Mouse (Mus musculus) limb, embryonic 12.5 days (tissue): ENCODE data around the gene Zfp90. TPM values are rescaled to one million over a fixed set of nuclear protein-coding genes. Genes with fewer than 3 reads are reported as not detected.

Source experiments
- ATAC-seq: fragments of 200-750 bp; cut with Nextera tagmentation; 2 replicates; pipeline ENCODE4 v1.8.0; 2017; ENCODE audit warnings: low read depth, moderate TSS enrichment; ENCODE audit not compliant: insufficient number of reproducible peaks, insufficient read depth, low FRiP score, low TSS enrichment
- H3K27ac ChIP-seq: fragments of 300-500 bp; sonication (generic); 2 replicates; pipeline ENCODE4 v1.5.1; 2016; ENCODE audit warnings: mild to moderate bottlenecking, moderate library complexity
- H3K27me3 ChIP-seq: fragments of 300-500 bp; sonication (generic); 2 replicates; pipeline ENCODE4 v1.6.1; 2016; ENCODE audit warnings: mild to moderate bottlenecking, moderate library complexity
- H3K36me3 ChIP-seq: fragments of 300-500 bp; sonication (generic); 2 replicates; pipeline ENCODE4 v1.6.1; 2016; ENCODE audit warnings: mild to moderate bottlenecking, moderate library complexity
- H3K4me1 ChIP-seq: fragments of 300-500 bp; sonication (generic); replicated peaks from 2 replicates; pipeline ENCODE4 v1.6.1; 2016
- H3K4me2 ChIP-seq: fragments of 300-500 bp; sonication (generic); 2 replicates; pipeline ENCODE4 v1.6.1; 2016; ENCODE audit warnings: mild to moderate bottlenecking, moderate library complexity
- H3K4me3 ChIP-seq: fragments of 300-500 bp; sonication (generic); replicated peaks from 2 replicates; pipeline ENCODE4 v1.5.1; 2016; ENCODE audit warnings: mild to moderate bottlenecking
- H3K9ac ChIP-seq: fragments of 300-500 bp; sonication (generic); replicated peaks from 2 replicates; pipeline ENCODE4 v1.6.1; 2016; ENCODE audit warnings: mild to moderate bottlenecking, moderate library complexity
- H3K9me3 ChIP-seq: fragments of 300-500 bp; sonication (generic); 2 replicates; pipeline ENCODE4 v1.6.1; 2016; ENCODE audit warnings: mild to moderate bottlenecking, moderate library complexity
- WGBS: fragments of 180-500 bp; shearing (Covaris S2); methylation state at CpG from one replicate; pipeline ENCODE4 v1.1.7; 2016; 5-methylcytosine and 5-hydroxymethylcytosine counted together
- polyA plus RNA-seq: library from polyadenylated mRNA; unstranded; fragments of >200 nt; fragmentation: Nextera tagmentation; extraction: Ambion mirVana; gene quantifications from 2 replicates; pipeline ENCODE4 v1.2.1, GENCODE M21; 2016

Zfp90 gene
- polyA plus RNA-seq = 30.3 and 30.4 TPM in 2 replicates

DNA sequence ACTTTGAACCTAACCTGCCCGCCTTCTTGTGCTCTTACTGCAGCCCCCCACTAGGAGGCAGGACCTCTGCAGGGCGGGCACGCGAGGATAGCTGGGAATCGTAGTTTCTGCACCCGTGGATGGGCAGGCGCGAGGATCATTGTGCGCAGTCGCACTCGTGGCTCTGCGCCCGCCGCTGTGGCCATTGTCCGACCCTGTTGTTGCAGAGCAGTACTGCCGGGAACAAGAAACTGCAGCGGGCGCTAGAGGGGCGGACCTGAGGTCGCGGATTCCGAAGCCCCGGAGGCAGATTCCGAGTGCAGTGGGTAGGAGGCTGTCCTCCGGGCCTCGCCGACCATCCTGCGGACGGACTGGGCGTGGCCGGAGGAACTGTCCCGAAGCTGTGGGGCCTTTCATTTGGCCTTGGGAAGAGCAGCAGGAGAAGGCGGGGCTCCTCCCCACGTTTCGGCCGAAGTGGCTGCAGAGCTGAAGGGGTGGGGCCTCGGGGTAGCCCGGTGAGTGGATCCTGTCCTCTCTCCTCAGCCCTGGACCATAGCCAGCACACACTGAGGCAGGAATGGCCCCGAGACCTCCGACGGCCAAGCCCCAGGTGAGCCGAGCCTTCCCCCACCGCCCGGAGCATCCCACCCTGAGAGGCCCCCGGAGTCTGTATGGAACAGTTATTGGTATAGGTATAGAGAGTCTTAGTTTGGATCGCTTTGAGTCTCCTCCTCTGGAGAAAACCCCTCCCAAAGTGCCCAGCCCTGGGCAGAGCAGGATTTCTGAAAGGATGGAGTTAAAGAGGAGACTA is at the start of gene Zfp90:
Gene Zfp90 (plus strand): TSS at position 146 of the 790 bp plus-strand sequence.
- Histone ChIP-seq H3K36me3 (peaks cover 38% of the 10 kb centered on the region), H3K9me3 (0 out of 2 replicates have a peak, but pooled peaks cover 4% of the 10 kb centered on the region), H3K4me1 (peaks cover 26% of the 10 kb centered on the region), H3K27ac (peak within 1 kb of the TSS; percentile 95), H3K9ac (peak within 1 kb of the TSS; percentile 92), H3K4me3 (peak within 1 kb of the TSS; percentile 73), H3K27me3 (no peaks in the 10 kb centered on the region), H3K4me2 (peak within 1 kb of the TSS; percentile 63)
- under 1% methylated on average over 46 of the region's 46 CpGs for WGBS
- peak; percentile 92 for ATAC-seq

DNA sequence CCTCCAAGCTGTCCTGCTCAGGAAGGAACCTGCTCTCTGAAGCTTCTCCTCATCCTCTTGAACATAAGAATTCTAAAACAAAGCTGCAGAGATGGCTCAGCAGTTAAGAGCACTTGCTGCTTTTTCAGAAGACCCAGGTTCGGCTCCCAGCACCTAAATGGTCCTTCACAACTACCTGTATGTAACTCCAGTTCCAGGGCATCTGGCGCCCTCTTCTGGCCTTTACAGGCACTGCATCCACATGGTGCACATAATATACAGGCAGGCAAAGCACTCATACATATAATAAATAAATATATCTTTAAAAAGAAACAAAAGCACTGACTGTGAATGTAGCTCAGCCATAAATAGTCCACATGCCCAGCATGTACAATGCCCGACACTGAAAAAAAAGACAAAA is 46.6 kb upstream of the Zfp90 start:
- Histone ChIP-seq H3K36me3 (no peaks in the 10 kb centered on the region), H3K4me1 (no peaks in the 10 kb centered on the region), H3K27me3 (no peaks in the 10 kb centered on the region), H3K9ac (no peak overlapping the region), H3K27ac (no peak overlapping the region), H3K9me3 (0 out of 2 replicates have a peak, but pooled peaks cover 5% of the 10 kb centered on the region), H3K4me2 (no peak overlapping the region), H3K4me3 (no peak overlapping the region)
- WGBS = 61% methylated on average over 3 of the region's 3 CpGs
- ATAC-seq = no peak

DNA sequence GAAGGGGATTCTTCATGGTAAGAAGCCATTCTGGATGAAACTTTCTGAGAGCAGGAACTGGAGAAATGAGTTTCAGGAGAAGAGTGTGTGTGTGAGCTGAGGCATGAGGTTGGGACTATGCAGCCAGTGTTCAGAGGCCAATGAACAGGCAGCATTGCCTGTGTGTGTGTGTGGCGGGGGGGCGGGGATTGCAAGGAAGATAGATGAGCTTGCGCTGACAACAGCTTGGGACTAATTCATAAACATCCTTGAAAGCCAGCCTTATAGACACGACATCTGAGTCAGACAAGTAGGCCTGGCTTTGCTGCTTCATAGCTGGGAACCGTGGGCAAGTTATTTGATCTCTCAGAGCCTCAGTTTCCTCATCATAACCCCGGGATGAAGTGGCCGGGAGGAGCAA is 46.1 kb upstream of the Zfp90 start:
- no peak overlapping the region for H3K27ac ChIP-seq
- ATAC-seq = no peak
- H3K9ac ChIP-seq = no peak overlapping the region
- H3K4me2 ChIP-seq = no peak overlapping the region
- 86% methylated on average over 7 of the region's 7 CpGs for WGBS
- H3K27me3 ChIP-seq = no peaks in the 10 kb centered on the region
- H3K36me3 ChIP-seq = no peaks in the 10 kb centered on the region
- 0 out of 2 replicates have a peak, but pooled peaks cover 5% of the 10 kb centered on the region for H3K9me3 ChIP-seq
- H3K4me1 ChIP-seq = no peaks in the 10 kb centered on the region
- H3K4me3 ChIP-seq = no peak overlapping the region

DNA sequence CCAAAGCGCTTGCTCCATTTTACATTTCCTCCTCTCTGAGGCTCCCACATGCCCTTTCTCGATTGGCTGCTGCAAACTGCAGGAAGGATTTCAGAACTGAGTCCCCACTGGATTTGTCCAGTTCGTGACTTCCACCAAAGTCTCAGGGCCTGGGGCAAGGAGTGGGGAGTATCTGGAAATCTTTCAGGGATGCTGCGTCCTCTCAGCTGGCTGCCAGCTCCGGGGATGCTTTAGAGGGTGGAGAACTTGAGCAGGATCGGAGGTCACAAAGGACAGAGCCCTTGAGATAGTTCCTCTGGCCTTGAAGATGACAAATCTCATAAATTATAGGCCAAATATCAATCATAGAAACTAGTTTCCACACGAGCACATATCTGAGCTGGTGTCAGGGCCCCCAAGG is 39.2 kb upstream of the Zfp90 start:
- WGBS = 69% methylated on average over 7 of the region's 7 CpGs
- no peak for ATAC-seq
- Histone ChIP-seq H3K27me3 (no peaks in the 10 kb centered on the region), H3K4me2 (no peak overlapping the region), H3K9ac (no peak overlapping the region), H3K4me1 (no peaks in the 10 kb centered on the region), H3K4me3 (no peak overlapping the region), H3K9me3 (no peaks in the 10 kb centered on the region), H3K36me3 (no peaks in the 10 kb centered on the region), H3K27ac (no peak overlapping the region)

DNA sequence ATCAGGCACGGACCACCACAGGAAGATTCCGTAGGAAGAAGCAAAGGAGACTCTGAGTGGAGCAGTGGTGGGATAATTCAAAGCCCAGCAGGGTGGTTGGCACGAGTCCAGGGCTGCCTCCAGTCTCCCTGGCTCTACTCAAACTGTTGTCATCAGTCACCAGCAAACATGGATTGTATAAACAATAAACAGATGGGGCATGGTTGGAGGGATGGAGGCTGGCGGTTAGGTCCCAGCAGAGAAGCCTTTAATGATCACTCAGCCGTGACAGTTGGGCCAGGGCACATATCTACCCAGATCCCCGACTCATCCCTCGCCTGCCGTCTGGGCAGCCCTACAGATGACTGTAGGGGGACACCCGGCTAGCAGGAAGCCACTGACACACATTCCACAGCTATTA is 38.3 kb upstream of the Zfp90 start:
- Histone ChIP-seq H3K4me2 (no peak overlapping the region), H3K9me3 (no peaks in the 10 kb centered on the region), H3K4me1 (no peaks in the 10 kb centered on the region), H3K4me3 (no peak overlapping the region), H3K27me3 (no peaks in the 10 kb centered on the region), H3K9ac (no peak overlapping the region), H3K36me3 (no peaks in the 10 kb centered on the region), H3K27ac (no peak overlapping the region)
- no peak for ATAC-seq
- 32% methylated on average over 9 of the region's 9 CpGs for WGBS

DNA sequence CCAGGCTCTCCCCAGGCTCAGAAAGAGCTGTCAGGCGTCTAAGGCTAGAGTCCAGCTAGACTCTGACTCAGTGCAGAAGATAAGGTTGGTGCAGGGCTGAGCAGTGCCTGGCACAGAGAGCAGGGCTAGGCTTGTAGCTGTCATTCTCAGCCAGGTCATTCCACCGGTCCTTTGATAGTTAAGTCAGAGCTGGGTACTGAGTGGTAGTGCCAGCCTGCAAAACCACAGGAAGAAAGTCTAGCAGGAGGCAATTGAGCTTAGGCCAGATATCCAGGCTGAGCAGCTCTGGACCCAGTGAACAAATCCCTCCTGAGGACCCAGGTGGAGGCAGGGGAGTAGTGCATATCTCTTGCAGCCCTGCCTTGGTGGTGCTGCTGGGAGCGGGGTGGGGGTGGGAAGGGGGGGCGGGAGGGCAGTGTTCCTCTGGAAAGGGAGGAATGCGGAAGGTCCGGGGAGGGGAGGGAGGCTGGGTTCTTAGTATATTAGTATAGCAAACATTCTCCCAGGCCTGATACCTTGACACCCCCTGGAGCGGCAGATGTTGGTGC is 36.6 kb upstream of the Zfp90 start:
- ATAC-seq = no peak; the same call in 1 of the 2 replicates
- Histone ChIP-seq H3K4me2 (no peak overlapping the region), H3K27me3 (no peaks in the 10 kb centered on the region), H3K4me3 (no peak overlapping the region), H3K36me3 (no peaks in the 10 kb centered on the region), H3K9me3 (no peaks in the 10 kb centered on the region), H3K4me1 (peaks cover 6% of the 10 kb centered on the region; the same call in 1 of the 2 replicates), H3K27ac (no peak overlapping the region), H3K9ac (no peak overlapping the region)
- 65% methylated on average over 7 of the region's 7 CpGs for WGBS

DNA sequence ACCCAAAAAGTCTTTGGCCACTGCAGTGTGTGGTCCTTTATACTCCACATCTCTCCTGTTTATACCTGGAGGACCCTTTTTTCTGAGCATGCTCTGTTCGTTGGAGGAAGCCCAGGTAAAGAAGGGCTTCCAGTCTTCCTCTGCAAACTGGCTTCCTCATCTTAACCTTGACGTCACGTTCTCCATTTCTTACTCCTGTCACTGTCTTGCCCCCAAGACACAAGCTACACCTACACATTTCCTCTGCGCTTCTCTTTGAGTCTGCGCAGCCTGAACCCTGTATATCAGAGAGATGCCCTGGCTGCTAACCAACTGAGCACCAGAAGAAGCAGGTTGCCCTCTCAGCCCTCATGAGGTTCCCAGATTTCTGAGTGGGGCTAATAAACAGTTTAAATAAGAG is 35.8 kb upstream of the Zfp90 start:
- no peak for ATAC-seq
- WGBS = 85% methylated on average over 5 of the region's 5 CpGs

DNA sequence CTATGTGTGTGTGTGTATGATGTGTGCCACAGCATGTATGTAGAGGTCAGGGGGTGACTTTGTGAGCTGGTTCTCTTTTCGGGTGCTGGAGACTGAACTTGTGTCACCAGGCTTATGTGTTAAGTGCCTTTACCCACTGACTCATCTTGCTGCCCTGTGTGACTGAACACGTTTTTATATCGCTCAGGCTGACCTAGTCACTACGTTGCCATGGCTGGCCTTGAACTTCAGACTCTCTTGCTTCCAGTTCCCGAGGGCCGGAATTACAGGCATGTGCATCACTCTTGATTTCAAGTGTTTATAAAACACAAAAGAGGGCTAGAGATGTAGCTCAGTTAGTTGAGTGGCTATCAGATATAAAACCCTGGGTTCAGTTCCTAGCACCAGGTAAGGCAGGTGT is 34.1 kb upstream of the Zfp90 start:
- 86% methylated on average over 6 of the region's 6 CpGs for WGBS
- Histone ChIP-seq H3K4me1 (peaks cover 6% of the 10 kb centered on the region; the same call in 1 of the 2 replicates), H3K9me3 (no peaks in the 10 kb centered on the region), H3K27ac (no peak overlapping the region), H3K9ac (no peak overlapping the region), H3K4me3 (no peak overlapping the region), H3K36me3 (no peaks in the 10 kb centered on the region), H3K4me2 (no peak overlapping the region), H3K27me3 (no peaks in the 10 kb centered on the region)
- ATAC-seq = no peak

More for the DNA sequence above, 35.8 kb upstream of the Zfp90 start:
- Histone ChIP-seq H3K4me2 (no peak overlapping the region), H3K9me3 (no peaks in the 10 kb centered on the region), H3K36me3 (no peaks in the 10 kb centered on the region), H3K27ac (no peak overlapping the region), H3K4me1 (peaks cover 6% of the 10 kb centered on the region; the same call in 1 of the 2 replicates), H3K27me3 (no peaks in the 10 kb centered on the region), H3K4me3 (no peak overlapping the region), H3K9ac (no peak overlapping the region)

DNA sequence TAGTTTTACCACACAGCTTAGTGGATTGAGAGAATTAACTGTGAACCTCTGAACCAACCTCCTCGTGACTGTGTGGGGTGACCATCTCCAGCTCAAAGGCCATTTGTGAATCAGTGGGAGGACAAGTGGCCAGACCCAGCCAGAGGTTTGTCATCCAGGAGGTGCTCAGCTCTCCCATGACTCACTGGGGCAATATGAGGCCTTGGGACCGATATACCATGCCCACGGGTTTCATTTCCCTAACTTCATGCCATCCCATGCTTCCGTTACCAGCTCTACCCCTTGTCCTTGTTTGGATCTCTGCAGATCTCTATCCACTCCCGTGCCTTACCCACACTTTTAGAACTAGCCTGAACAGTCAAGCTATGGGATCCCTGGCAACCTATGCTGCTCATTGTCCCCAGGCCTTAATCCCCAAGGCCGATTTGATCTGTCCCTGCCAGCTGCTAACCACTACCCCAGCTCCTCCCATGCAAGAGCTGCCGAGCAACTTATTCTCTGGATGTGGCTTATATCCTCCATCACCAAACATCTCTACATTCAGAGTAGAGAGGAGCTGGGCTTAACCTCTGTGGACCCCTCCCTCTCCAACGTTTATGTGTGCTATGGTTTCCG is 27.2 kb upstream of the Zfp90 start:
- no peak overlapping the region for H3K4me2 ChIP-seq
- H3K27me3 ChIP-seq = no peaks in the 10 kb centered on the region
- H3K9me3 ChIP-seq = no peaks in the 10 kb centered on the region
- no peak overlapping the region for H3K4me3 ChIP-seq
- H3K36me3 ChIP-seq = no peaks in the 10 kb centered on the region
- 82% methylated on average over 9 of the region's 9 CpGs for WGBS
- no peak overlapping the region for H3K9ac ChIP-seq
- no peak overlapping the region for H3K27ac ChIP-seq
- ATAC-seq = no peak
- H3K4me1 ChIP-seq = peaks cover 4% of the 10 kb centered on the region; the same call in 1 of the 2 replicates

DNA sequence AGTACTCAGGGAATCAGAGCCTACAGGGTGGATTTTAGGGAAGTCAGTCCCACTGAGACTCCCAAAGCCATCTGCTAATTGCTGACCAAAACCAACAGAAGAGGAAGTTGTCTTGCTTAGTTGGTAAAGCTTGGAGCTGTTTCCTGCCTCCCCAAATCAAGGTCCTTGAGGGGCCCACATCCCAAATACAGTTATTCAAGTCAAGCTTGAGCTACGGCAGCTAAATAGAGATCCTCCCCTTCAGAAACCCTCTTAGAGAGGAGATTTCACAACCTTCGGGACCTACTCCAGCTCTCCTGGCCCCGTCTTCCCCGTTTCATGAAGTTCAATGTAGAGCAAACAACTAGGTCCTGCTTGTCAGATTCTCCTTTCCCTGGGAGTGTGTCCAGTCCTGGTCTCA is 20.6 kb upstream of the Zfp90 start:
- WGBS = 87% methylated on average over 4 of the region's 4 CpGs
- Histone ChIP-seq H3K4me3 (no peak overlapping the region), H3K4me1 (0 out of 2 replicates have a peak, but pooled peaks cover 1% of the 10 kb centered on the region), H3K9me3 (no peaks in the 10 kb centered on the region), H3K36me3 (no peaks in the 10 kb centered on the region), H3K9ac (no peak overlapping the region), H3K4me2 (no peak overlapping the region), H3K27me3 (no peaks in the 10 kb centered on the region), H3K27ac (no peak overlapping the region)
- no peak for ATAC-seq

DNA sequence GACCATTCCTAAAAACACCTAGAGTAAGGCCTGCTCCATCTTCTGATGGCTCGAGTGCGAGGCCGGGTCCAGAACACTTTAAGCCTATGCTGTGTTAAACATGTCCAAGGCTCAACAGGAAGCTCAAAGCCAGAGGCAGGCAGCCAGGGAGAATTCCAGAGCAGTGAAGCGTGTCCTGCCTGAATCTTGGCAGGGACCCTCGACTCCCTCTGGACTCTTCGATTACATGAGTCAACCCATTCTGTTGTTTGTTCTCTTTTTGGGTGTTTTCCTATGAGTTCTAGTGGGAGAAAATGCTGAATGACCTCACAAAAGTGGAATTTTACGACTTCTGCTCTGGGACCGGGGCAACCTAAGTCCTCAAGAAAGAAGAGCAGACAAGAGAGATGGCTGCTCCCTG is 15.4 kb upstream of the Zfp90 start:
- H3K9me3 ChIP-seq = no peaks in the 10 kb centered on the region
- WGBS = 72% methylated on average over 8 of the region's 8 CpGs
- 0 out of 2 replicates have a peak, but pooled peaks cover 3% of the 10 kb centered on the region for H3K27me3 ChIP-seq
- no peak for ATAC-seq
- H3K27ac ChIP-seq = 0 out of 2 replicates have a peak overlapping the region, but pooled peaks have one; percentile 56
- H3K36me3 ChIP-seq = no peaks in the 10 kb centered on the region
- peaks cover 14% of the 10 kb centered on the region; the same call in 1 of the 2 replicates for H3K4me1 ChIP-seq
- H3K9ac ChIP-seq = no peak overlapping the region
- H3K4me3 ChIP-seq = no peak overlapping the region
- no peak overlapping the region for H3K4me2 ChIP-seq
